Mouse (Mus musculus): Measurements from ENCODE around the gene Slc25a15.
A peak's percentile ranks its signal among the peaks of the same experiment; 100 is the strongest.

Gene Slc25a15

GRCm38 (mm10) chr8:22398142-22398951 is at the start of gene Slc25a15:
Gene Slc25a15, minus strand, starts transcription at chr8:22398597.
- DNase-seq = peak; percentile 90

GRCm38 (mm10) chr8:22411971-22412370 is 13.6 kb upstream of the Slc25a15 start:
- no peak for DNase-seq

DNA sequence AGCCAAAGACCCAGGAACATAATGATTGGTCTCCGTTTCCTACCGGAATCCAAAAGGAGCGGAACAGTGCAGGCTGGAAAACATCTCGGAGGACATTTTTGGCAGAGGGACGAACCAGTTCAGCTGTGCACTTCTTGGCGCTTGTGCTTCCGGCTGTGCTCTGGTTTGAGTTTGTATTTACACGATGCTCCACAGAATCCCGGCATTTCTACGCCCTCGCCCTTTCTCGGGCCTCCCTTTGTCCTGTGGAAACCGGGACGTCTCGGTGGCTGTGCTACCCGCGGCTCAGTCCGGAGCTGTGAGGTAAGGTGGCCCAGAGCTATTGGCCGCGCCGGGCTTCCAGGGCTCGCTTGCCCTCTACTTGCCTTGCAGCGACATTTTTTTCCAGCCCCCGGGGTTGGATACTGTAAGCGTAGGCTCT is 12.9 kb upstream of the Slc25a15 start, which contains the start of gene Mrps31:
Mrps31 (plus strand) TSS at position 80 of the 421 bp plus-strand sequence.
- DNase-seq = peak; percentile 83

DNA sequence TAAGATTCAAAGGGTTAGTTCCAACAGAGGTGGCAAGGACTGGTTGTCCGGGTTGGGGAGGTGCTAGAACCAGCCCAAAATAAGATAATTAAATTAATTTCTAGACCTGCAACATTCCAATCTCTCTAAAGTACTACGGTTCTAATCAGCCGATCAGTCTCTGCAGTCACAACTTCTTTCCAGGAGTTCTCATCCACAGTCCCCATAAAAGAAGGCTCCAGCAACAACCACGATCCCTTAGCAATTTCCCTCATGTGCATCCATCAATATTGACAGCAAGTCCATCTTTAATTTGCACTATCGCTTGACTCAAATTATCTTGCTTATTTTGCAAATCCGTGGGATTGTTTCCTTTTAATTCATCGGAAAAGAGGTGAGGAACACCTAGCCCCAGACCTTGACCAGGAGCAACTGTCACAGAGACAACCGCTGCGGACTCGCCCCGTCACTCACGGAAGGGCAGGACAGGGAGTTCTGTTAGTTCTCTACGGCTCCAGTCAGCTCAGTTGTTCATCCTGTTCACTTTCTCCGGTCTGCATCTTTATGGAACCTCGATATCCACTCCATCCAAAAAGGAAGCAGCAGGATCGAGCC is 12.4 kb upstream of the Slc25a15 start:
- no peak for DNase-seq

DNA sequence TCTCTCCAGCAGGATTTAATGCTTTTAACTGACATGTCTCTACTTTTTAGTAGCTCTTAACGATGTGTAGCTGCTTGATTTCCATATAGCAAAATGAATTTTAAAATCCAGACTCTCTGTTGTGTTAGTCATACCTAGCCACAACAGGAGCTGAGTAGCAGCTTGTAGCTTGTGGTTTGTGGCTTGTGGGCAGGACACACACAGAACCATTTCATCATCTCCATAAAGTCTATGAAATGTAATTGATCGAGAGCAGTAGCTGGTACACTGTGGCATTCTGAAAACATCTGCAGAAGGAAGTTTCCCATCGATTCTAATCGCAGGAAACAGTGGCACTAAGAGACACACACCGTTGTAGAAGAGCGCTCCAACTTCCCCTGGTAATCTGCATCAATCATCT is 7.3 kb upstream of the Slc25a15 start:
- no peak for DNase-seq

- no peak for DNase-seq
These were observed 4.8 kb upstream of the Slc25a15 start for GRCm38 (mm10) chr8:22403235-22403634.

GRCm38 (mm10) chr8:22400593-22400992 is 2.2 kb upstream of the Slc25a15 start:
- no peak for DNase-seq

DNA sequence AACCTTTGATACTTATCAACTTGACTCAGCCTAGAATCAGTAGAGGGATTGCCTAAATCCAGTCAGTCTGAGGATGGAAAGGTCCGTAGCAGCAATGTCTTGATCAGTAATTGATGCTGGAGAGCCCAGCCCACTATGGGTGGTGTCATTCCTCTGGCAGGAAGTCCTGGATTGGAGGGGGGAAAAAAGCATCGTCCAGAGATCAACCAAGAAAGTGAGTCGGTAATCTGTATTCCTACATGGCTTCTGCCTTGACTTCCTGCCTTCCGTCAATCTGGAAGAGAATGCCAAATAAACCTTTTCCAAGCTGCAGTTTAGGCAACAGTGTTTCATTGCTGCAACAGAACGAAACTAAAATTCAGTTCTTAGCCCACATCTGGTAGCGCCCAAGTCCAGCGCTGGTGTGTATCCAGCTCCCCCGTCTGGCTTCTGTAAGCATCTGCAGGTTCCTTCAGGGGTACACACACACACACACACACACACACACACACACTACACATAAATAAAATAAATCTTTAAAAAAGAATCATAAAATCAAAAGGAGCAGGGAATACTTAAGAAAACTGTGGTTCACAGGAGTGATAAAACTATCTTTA is 986 bp upstream of the Slc25a15 start:
- no peak for DNase-seq

DNA sequence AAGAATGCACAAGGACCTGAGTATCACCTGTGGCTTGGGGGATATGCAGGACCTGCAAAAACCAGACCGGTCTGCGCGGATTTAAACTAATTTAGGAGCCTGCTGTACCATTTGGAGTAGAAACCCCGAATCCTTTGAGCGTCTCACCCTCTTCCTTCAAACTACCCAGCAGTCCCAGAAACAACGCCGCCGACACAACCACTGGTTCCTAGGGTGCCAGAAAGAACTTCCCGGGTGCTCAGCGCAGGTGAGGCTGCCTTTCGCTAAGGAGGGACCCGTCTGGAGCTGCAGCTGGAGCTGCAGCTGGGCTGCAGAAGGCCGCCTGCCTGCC is 621 bp downstream of the Slc25a15 start:
- no peak for DNase-seq

DNA sequence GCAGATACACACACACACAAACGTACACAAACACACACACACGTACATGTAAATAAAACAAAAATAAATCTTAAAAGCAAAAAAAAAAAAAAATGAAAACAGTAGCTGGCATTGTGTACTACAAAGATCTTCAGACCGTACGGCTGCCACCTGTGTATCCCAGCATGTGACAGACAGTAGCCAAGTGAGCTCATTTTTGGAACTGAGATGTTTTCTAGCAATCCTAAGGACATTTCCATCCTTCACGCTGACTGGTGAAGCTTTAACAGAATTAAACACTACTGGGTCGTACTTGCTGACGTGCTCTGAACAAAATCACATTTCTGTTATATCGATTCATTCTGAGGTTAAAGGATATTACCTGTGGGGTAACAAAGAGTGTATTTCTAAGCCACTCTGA is 3.1 kb downstream of the Slc25a15 start:
- no peak for DNase-seq

GRCm38 (mm10) chr8:22394471-22394870 is 3.9 kb downstream of the Slc25a15 start:
- no peak for DNase-seq

GRCm38 (mm10) chr8:22390766-22391463 is 7.5 kb downstream of the Slc25a15 start:
- DNase-seq = no peak

- no peak for DNase-seq
These were observed 8.5 kb downstream of the Slc25a15 start for GRCm38 (mm10) chr8:22389874-22390273.

DNA sequence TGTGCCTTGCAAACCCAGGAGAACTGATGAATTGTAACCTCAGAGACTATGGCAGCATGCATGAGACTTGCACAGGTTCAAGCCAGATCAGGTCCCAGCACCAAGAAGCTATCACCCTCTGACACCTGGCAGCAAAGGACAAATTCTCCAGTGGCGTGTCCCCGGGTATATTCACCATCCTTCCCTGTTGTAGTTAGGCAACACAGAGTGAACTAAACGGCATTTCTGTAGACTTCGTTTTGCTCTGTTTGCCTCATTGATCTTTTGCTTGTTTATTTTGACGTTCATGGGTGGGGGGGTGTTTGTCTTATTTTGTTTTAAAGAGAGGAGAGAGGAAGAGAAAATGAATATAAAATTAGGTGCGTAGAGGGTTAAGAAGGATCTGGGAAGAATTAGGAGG is 13.2 kb downstream of the Slc25a15 start:
- DNase-seq = no peak

- no peak for DNase-seq
These were observed 15.4 kb downstream of the Slc25a15 start for GRCm38 (mm10) chr8:22382824-22383595.

DNA sequence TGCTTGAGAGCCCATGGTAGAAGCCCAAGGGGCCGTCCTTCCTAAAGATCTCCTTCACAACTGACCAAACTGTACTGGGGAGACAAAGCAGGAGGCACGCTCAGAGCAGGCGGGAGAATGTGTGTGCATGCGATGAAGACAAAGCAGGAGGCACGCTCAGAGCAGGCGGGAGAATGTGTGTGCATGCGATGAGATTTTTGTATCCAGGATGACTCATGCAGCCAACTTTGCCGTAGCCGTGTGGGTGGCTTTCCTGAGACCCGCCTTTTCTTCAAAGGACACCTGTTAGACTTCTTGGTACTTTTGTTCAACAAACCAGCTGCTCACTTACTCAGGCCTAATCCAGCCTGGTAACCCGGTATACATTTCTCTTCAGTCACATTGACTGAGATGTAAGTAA is 17.5 kb downstream of the Slc25a15 start:
- DNase-seq = no peak

- DNase-seq = peak; percentile 67
These were observed 21.5 kb downstream of the Slc25a15 start for GRCm38 (mm10) chr8:22376903-22377302.

DNA sequence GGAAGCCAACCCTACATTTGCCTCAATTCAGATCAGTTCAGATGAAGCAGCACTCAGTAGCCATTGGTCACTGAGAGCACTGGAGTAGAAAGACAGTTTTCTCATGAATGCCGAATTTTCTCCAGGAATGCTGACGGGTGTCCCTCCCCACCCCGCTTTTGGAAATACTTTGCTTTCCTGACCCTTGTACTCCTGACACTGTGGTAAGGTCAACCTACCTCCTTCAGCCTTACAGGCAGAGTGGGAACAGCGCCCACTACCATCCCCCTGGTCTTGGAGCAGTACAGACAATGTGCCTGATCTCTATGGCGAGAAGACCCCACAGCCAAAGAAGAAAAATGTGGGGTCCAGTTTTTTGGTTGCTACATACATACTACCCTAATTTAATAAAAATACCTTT is 22.1 kb downstream of the Slc25a15 start:
- DNase-seq = no peak

DNA sequence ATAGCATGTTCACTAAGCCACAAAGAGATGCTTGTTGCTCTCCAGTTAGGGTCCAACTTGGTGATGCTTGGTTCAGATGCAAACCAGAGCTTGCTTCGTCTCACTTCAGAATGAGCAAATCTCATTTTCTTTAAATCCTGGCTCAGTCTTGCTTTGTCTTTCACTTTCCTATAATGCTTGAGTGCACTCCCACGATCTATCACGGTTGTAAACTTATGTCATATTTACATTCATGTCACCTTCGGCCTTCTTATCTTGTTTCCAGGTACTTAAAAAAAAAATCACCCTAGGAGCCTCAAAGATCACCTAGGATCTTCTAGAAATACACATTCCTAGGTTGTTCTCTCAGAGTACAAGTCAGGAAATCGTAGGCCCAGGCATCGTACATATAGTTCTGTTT is 38.5 kb downstream of the Slc25a15 start:
- DNase-seq = no peak

DNA sequence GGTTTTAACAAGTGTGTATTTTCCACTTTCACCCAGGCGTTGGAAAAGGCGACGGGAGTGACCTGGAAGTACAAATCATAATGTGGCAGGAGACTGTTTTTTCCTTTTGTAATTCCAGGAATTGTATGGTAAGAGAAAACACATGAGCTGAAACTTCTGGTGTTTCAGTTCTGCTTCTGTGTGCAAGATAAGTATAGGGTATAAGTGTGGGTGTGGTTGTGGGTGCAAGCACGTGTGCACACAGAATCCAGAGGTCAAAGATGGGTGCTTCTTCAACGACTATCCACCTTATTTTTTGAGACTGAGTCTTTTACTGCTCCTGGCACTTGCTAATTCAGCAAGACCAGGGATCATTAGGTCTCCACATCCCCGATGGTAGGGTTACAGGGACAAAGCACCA is 39.0 kb downstream of the Slc25a15 start:
- no peak for DNase-seq

GRCm38 (mm10) chr8:22335426-22335825 is 63.0 kb downstream of the Slc25a15 start:
- no peak for DNase-seq
